Mouse (Mus musculus): Measurements from ENCODE around the gene Prpf8. TPM values are rescaled to one million over a fixed set of nuclear protein-coding genes. Genes with fewer than 3 reads are reported as not detected.
A peak's percentile ranks its signal among the peaks of the same experiment; 100 is the strongest.

Prpf8 gene
- polyA plus RNA-seq, 1 experiment from 2014 or later: 19.7 TPM

GRCm38 (mm10) chr11:75513336-75513735, 26.7 kb downstream of the Prpf8 start, which contains the start of gene Scarf1:
Gene Scarf1 (plus strand): TSS chr11:75513540.
- peak; percentile 21 for ATAC-seq
- TF ChIP-seq CTCF (IDR thresholded peaks at IDR 0.05) (no peak), EP300 (IDR thresholded peaks at IDR 0.05) (0 out of 2 replicates have a peak, but pooled peaks have one; percentile 29)
- H3K9me3 ChIP-seq (ENCODE audit: low read length): no peaks in the 10 kb centered on the region
- no peak within 1 kb of the TSS for H3K27ac ChIP-seq (ENCODE audit: low read length)
- peaks cover 8% of the 10 kb centered on the region; the same call in 1 of the 2 replicates for H3K36me3 ChIP-seq (ENCODE audit: insufficient read depth, low read length)
- peak within 1 kb of the TSS; percentile 45 for H3K4me2 ChIP-seq (replicated peaks; ENCODE audit: low read depth, low read length)
- no peak within 1 kb of the TSS; the same call in 1 of the 2 replicates for H3K9ac ChIP-seq (replicated peaks; ENCODE audit: low read depth)
- 48% methylated on average over 8 of the region's 8 CpGs for WGBS
- no peaks in the 10 kb centered on the region for H3K27me3 ChIP-seq (replicated peaks; ENCODE audit: insufficient read depth, low read length)
- H3K4me3 ChIP-seq (ENCODE audit: low read depth, low read length): peak within 1 kb of the TSS; percentile 19
- H3K4me1 ChIP-seq (ENCODE audit: insufficient read depth, low read depth, low read length): peaks cover 10% of the 10 kb centered on the region; the same call in 1 of the 2 replicates
- DNase-seq (ENCODE audit: low spot score): peak; percentile 71

- Histone ChIP-seq H3K9me3 (ENCODE audit: low read length) (no peaks in the 10 kb centered on the region), H3K9ac (replicated peaks; ENCODE audit: low read depth) (no peak overlapping the region), H3K36me3 (ENCODE audit: insufficient read depth, low read length) (no peaks in the 10 kb centered on the region), H3K4me1 (ENCODE audit: insufficient read depth, low read depth, low read length) (no peaks in the 10 kb centered on the region), H3K4me3 (ENCODE audit: low read depth, low read length) (no peak overlapping the region), H3K27ac (ENCODE audit: low read length) (no peak overlapping the region), H3K4me2 (replicated peaks; ENCODE audit: low read depth, low read length) (no peak overlapping the region), H3K27me3 (replicated peaks; ENCODE audit: insufficient read depth, low read length) (no peaks in the 10 kb centered on the region)
- ATAC-seq (no peak), DNase-seq (ENCODE audit: low spot score) (no peak)
- WGBS: 92% methylated on average over 25 of the region's 25 CpGs
- TF ChIP-seq CTCF (IDR thresholded peaks at IDR 0.05) (no peak), EP300 (IDR thresholded peaks at IDR 0.05) (no peak)
Observed at GRCm38 (mm10) chr11:75515186-75515585, 28.6 kb downstream of the Prpf8 start.

- H3K9ac ChIP-seq (replicated peaks; ENCODE audit: low read depth): no peak overlapping the region
- TF ChIP-seq CTCF (IDR thresholded peaks at IDR 0.05) (no peak), EP300 (IDR thresholded peaks at IDR 0.05) (no peak)
- DNase-seq (ENCODE audit: low spot score) (no peak), ATAC-seq (no peak)
- no peaks in the 10 kb centered on the region for H3K27me3 ChIP-seq (replicated peaks; ENCODE audit: insufficient read depth, low read length)
- H3K4me3 ChIP-seq (ENCODE audit: low read depth, low read length): no peak overlapping the region
- no peaks in the 10 kb centered on the region for H3K9me3 ChIP-seq (ENCODE audit: low read length)
- H3K27ac ChIP-seq (ENCODE audit: low read length): no peak overlapping the region
- 65% methylated on average over 15 of the region's 15 CpGs for WGBS
- no peaks in the 10 kb centered on the region; the same call in 1 of the 2 replicates for H3K36me3 ChIP-seq (ENCODE audit: insufficient read depth, low read length)
- H3K4me2 ChIP-seq (replicated peaks; ENCODE audit: low read depth, low read length): no peak overlapping the region
- H3K4me1 ChIP-seq (ENCODE audit: insufficient read depth, low read depth, low read length): no peaks in the 10 kb centered on the region; the same call in 1 of the 2 replicates
Observed at GRCm38 (mm10) chr11:75519834-75520633, 33.4 kb downstream of the Prpf8 start.

- TF ChIP-seq EP300 (IDR thresholded peaks at IDR 0.05) (no peak), CTCF (IDR thresholded peaks at IDR 0.05) (no peak)
- ATAC-seq: peak; percentile 58
Observed at GRCm38 (mm10) chr11:75521609-75522008, 35.0 kb downstream of the Prpf8 start.

GRCm38 (mm10) chr11:75522793-75523192, 36.2 kb downstream of the Prpf8 start:
- DNase-seq (ENCODE audit: low spot score) (peak; percentile 48), ATAC-seq (peak; percentile 69)
- no peaks in the 10 kb centered on the region for H3K27me3 ChIP-seq (replicated peaks; ENCODE audit: insufficient read depth, low read length)
- H3K36me3 ChIP-seq (ENCODE audit: insufficient read depth, low read length): no peaks in the 10 kb centered on the region; the same call in 1 of the 2 replicates
- H3K4me2 ChIP-seq (replicated peaks; ENCODE audit: low read depth, low read length): no peak overlapping the region
- H3K9me3 ChIP-seq (ENCODE audit: low read length): no peaks in the 10 kb centered on the region
- H3K9ac ChIP-seq (replicated peaks; ENCODE audit: low read depth): no peak overlapping the region
- WGBS: 74% methylated on average over 2 of the region's 2 CpGs
- no peak overlapping the region; the same call in 1 of the 2 replicates for H3K27ac ChIP-seq (ENCODE audit: low read length)
- H3K4me1 ChIP-seq (ENCODE audit: insufficient read depth, low read depth, low read length): no peaks in the 10 kb centered on the region; the same call in 1 of the 2 replicates
- H3K4me3 ChIP-seq (ENCODE audit: low read depth, low read length): no peak overlapping the region
- no peak for TF ChIP-seq CTCF (IDR thresholded peaks at IDR 0.05)
- TF ChIP-seq EP300 (IDR thresholded peaks at IDR 0.05): peak; percentile 77

More at GRCm38 (mm10) chr11:75521609-75522008, 35.0 kb downstream of the Prpf8 start:
- H3K4me1 ChIP-seq (ENCODE audit: insufficient read depth, low read depth, low read length): no peaks in the 10 kb centered on the region; the same call in 1 of the 2 replicates
- no peak overlapping the region for H3K4me3 ChIP-seq (ENCODE audit: low read depth, low read length)
- H3K27me3 ChIP-seq (replicated peaks; ENCODE audit: insufficient read depth, low read length): no peaks in the 10 kb centered on the region
- 63% methylated on average over 4 of the region's 4 CpGs for WGBS
- H3K27ac ChIP-seq (ENCODE audit: low read length): no peak overlapping the region
- H3K4me2 ChIP-seq (replicated peaks; ENCODE audit: low read depth, low read length): no peak overlapping the region
- DNase-seq (ENCODE audit: low spot score): peak; percentile 59
- no peaks in the 10 kb centered on the region for H3K9me3 ChIP-seq (ENCODE audit: low read length)
- H3K9ac ChIP-seq (replicated peaks; ENCODE audit: low read depth): no peak overlapping the region
- H3K36me3 ChIP-seq (ENCODE audit: insufficient read depth, low read length): no peaks in the 10 kb centered on the region; the same call in 1 of the 2 replicates

GRCm38 (mm10) chr11:75525531-75526125, 39.0 kb downstream of the Prpf8 start:
- WGBS: 83% methylated on average over 15 of the region's 15 CpGs
- no peak overlapping the region for H3K9ac ChIP-seq (replicated peaks; ENCODE audit: low read depth)
- H3K4me1 ChIP-seq (ENCODE audit: insufficient read depth, low read depth, low read length): no peaks in the 10 kb centered on the region
- no peaks in the 10 kb centered on the region; the same call in 1 of the 2 replicates for H3K36me3 ChIP-seq (ENCODE audit: insufficient read depth, low read length)
- no peaks in the 10 kb centered on the region for H3K27me3 ChIP-seq (replicated peaks; ENCODE audit: insufficient read depth, low read length)
- no peak overlapping the region for H3K4me2 ChIP-seq (replicated peaks; ENCODE audit: low read depth, low read length)
- no peaks in the 10 kb centered on the region for H3K9me3 ChIP-seq (ENCODE audit: low read length)
- no peak overlapping the region for H3K4me3 ChIP-seq (ENCODE audit: low read depth, low read length)
- no peak for DNase-seq (ENCODE audit: low spot score)
- TF ChIP-seq EP300 (IDR thresholded peaks at IDR 0.05): no peak
- no peak for TF ChIP-seq CTCF (IDR thresholded peaks at IDR 0.05)
- no peak overlapping the region for H3K27ac ChIP-seq (ENCODE audit: low read length)
- no peak for ATAC-seq
